Mouse (Mus musculus): ENCODE results near the gene Nfe2l1.

- no peak for TF ChIP-seq CTCF (IDR thresholded peaks at IDR 0.05)
- no peak for TF ChIP-seq POLR2A (IDR thresholded peaks at IDR 0.05; ENCODE audit: insufficient read depth, low read depth, low read length)
- TF ChIP-seq EP300 (IDR thresholded peaks at IDR 0.05; ENCODE audit: insufficient read depth, low read depth, low read length) = no peak
Observed at GRCm38 (mm10) chr11:96876300-96877040, 46.7 kb upstream of the Nfe2l1 start.
